Mouse (Mus musculus) midbrain, embryonic 13.5 days (tissue): Measurements from ENCODE around the gene Ska2. TPM values are rescaled to one million over a fixed set of nuclear protein-coding genes. Genes with fewer than 3 reads are reported as not detected.

Source experiments
- ATAC-seq: fragments of 200-750 bp; cut with Nextera tagmentation; 2 replicates; pipeline ENCODE4 v1.8.0; 2017; ENCODE audit warnings: mild to moderate bottlenecking, moderate TSS enrichment, moderate library complexity
- H3K27ac ChIP-seq: fragments of 300-500 bp; sonication (generic); 2 replicates; pipeline ENCODE4 v1.5.1; 2015; ENCODE audit warnings: inconsistent platforms, mild to moderate bottlenecking, moderate library complexity
- H3K27me3 ChIP-seq: fragments of 300-500 bp; sonication (generic); 2 replicates; pipeline ENCODE4 v1.6.1; 2015; ENCODE audit warnings: mild to moderate bottlenecking, inconsistent platforms
- H3K36me3 ChIP-seq: fragments of 300-500 bp; sonication (generic); 2 replicates; pipeline ENCODE4 v1.6.1; 2015; ENCODE audit warnings: mild to moderate bottlenecking, inconsistent platforms
- H3K4me1 ChIP-seq: fragments of 300-500 bp; sonication (generic); replicated peaks from 2 replicates; pipeline ENCODE4 v1.6.1; 2015; ENCODE audit warnings: inconsistent platforms
- H3K4me2 ChIP-seq: fragments of 300-500 bp; sonication (generic); replicated peaks from 2 replicates; pipeline ENCODE4 v1.6.1; 2015; ENCODE audit warnings: moderate library complexity, mild to moderate bottlenecking, inconsistent platforms
- H3K4me3 ChIP-seq: fragments of 300-500 bp; sonication (generic); replicated peaks from 2 replicates; pipeline ENCODE4 v1.5.1; 2015; ENCODE audit warnings: mild to moderate bottlenecking, inconsistent platforms
- H3K9ac ChIP-seq: fragments of 300-500 bp; sonication (generic); replicated peaks from 2 replicates; pipeline ENCODE4 v1.6.1; 2015; ENCODE audit warnings: mild to moderate bottlenecking, inconsistent platforms
- H3K9me3 ChIP-seq: fragments of 300-500 bp; sonication (generic); 2 replicates; pipeline ENCODE4 v1.6.1; 2016; ENCODE audit warnings: mild to moderate bottlenecking, inconsistent platforms
- whole genome bisulfite sequencing: fragments of 180-500 bp; shearing (Covaris S2); methylation state at CpG from one replicate; pipeline ENCODE4 v1.1.7; 2015; 5-methylcytosine and 5-hydroxymethylcytosine counted together
- polyA plus RNA-seq: library from polyadenylated mRNA; unstranded; fragments of >200 nt; fragmentation: Nextera tagmentation; extraction: Ambion mirVana; gene quantifications from 2 replicates; pipeline ENCODE4 v1.2.1, GENCODE M21; 2015

Gene Ska2
- polyA plus RNA-seq, result 73.5 and 79.9 TPM in 2 replicates

GRCm38 (mm10) chr11:87108755-87109518, at the start of gene Ska2:
Gene Ska2 (plus strand): TSS chr11:87109234.
- H3K27me3 ChIP-seq, result no peaks in the 10 kb centered on the region
- ATAC-seq, result peak; percentile 100
- H3K9me3 ChIP-seq, result no peaks in the 10 kb centered on the region
- WGBS, result under 1% methylated on average over 40 of the region's 40 CpGs
- peak within 1 kb of the TSS; percentile 95 for H3K9ac ChIP-seq
- peak within 1 kb of the TSS; percentile 87 for H3K4me3 ChIP-seq
- peaks cover 21% of the 10 kb centered on the region for H3K36me3 ChIP-seq
- H3K4me2 ChIP-seq, result peak within 1 kb of the TSS; percentile 74
- peak within 1 kb of the TSS; percentile 93 for H3K27ac ChIP-seq
- peaks cover 40% of the 10 kb centered on the region for H3K4me1 ChIP-seq

GRCm38 (mm10) chr11:87060410-87060809, 48.6 kb upstream of the Ska2 start:
- Histone ChIP-seq H3K4me3 (no peak overlapping the region), H3K4me1 (peaks cover 4% of the 10 kb centered on the region; the same call in 1 of the 2 replicates), H3K9me3 (no peaks in the 10 kb centered on the region), H3K27ac (no peak overlapping the region), H3K36me3 (peaks cover 80% of the 10 kb centered on the region), H3K4me2 (no peak overlapping the region), H3K9ac (no peak overlapping the region), H3K27me3 (no peaks in the 10 kb centered on the region)
- ATAC-seq, result no peak
- WGBS, result 100% methylated on average over 2 of the region's 2 CpGs

DNA sequence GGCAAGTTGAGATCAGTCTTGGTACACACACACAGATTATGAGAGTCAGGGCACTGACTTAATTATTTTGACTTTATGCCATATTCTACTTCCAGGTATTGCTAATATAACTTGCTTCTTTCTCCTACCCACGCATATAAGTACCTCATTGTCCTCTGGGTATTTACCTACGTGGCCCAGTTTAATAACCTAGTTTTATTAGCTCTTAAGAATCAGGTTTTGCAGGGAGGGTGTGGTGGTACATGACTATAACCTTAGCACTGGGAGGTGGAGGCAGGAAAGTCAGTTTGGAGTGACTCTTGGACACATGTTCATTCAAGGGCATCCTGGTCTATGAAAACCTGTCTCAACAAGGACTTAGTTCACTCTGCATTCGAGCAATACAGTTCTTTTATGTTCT, 46.9 kb upstream of the Ska2 start:
- Histone ChIP-seq H3K4me3 (no peak overlapping the region), H3K9ac (no peak overlapping the region), H3K4me2 (no peak overlapping the region), H3K27me3 (no peaks in the 10 kb centered on the region), H3K9me3 (no peaks in the 10 kb centered on the region), H3K36me3 (peaks cover 63% of the 10 kb centered on the region), H3K27ac (no peak overlapping the region), H3K4me1 (peaks cover 4% of the 10 kb centered on the region; the same call in 1 of the 2 replicates)
- no peak for ATAC-seq
- WGBS, result 80% methylated on average over 3 of the region's 3 CpGs

GRCm38 (mm10) chr11:87073343-87073865, 35.6 kb upstream of the Ska2 start:
- H3K4me2 ChIP-seq, result peak overlapping the region; percentile 57
- under 1% methylated on average over 24 of the region's 24 CpGs for WGBS

DNA sequence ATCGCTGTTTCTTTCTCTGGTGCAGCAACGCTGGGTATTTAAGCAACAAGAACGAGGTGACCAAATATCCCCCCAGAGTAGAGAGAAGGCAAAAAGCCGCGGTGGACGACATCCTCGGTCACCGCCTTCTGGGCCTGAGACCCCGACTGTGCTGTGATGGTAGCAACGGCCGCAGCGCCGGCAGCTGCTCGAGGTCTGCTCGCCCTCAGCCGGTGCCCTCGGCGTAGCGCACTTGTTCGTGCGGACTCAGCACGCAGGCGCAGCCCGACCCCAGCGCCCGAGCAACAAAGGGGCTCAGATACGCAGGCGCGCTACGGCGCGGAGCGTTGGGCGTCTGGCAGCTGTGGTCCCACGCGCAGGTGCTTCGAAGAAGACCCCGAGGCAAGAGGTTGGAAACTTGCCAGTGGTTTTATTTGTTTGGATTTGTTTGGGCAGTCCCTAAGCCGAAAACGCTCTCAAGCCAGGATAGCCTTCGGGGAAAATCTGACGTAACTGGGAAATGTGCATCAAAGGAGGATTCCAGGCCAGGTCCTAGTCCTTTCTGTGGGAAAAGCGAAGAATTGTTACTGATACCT, 35.1 kb upstream of the Ska2 start, which contains the start of gene Gdpd1:
Gene Gdpd1 (minus strand): TSS at position 197 of the 575 bp plus-strand sequence.
- no peaks in the 10 kb centered on the region for H3K9me3 ChIP-seq
- peak within 1 kb of the TSS; percentile 72 for H3K4me3 ChIP-seq
- peaks cover 23% of the 10 kb centered on the region for H3K36me3 ChIP-seq
- WGBS, result under 1% methylated on average over 43 of the region's 43 CpGs
- peak within 1 kb of the TSS; percentile 91 for H3K9ac ChIP-seq
- peak within 1 kb of the TSS; percentile 98 for H3K27ac ChIP-seq
- H3K27me3 ChIP-seq, result no peaks in the 10 kb centered on the region
- H3K4me2 ChIP-seq, result peak within 1 kb of the TSS; percentile 57
- H3K4me1 ChIP-seq, result peaks cover 39% of the 10 kb centered on the region
- peak; percentile 97 for ATAC-seq

More at GRCm38 (mm10) chr11:87073343-87073865, 35.6 kb upstream of the Ska2 start:
- peaks cover 17% of the 10 kb centered on the region for H3K36me3 ChIP-seq
- peak; percentile 84 for ATAC-seq
- H3K4me3 ChIP-seq, result peak overlapping the region; percentile 72
- peak overlapping the region; percentile 91 for H3K9ac ChIP-seq
- H3K27ac ChIP-seq, result peak overlapping the region; percentile 98
- no peaks in the 10 kb centered on the region for H3K9me3 ChIP-seq
- no peaks in the 10 kb centered on the region for H3K27me3 ChIP-seq
- peaks cover 44% of the 10 kb centered on the region for H3K4me1 ChIP-seq

GRCm38 (mm10) chr11:87083712-87084111, 25.3 kb upstream of the Ska2 start:
- H3K4me1 ChIP-seq, result peaks cover 37% of the 10 kb centered on the region
- H3K9me3 ChIP-seq, result no peaks in the 10 kb centered on the region
- no peak overlapping the region for H3K27ac ChIP-seq
- no peaks in the 10 kb centered on the region for H3K27me3 ChIP-seq
- H3K4me2 ChIP-seq, result no peak overlapping the region
- 84% methylated on average over 1 of the region's 1 CpGs for WGBS
- H3K36me3 ChIP-seq, result peaks cover 49% of the 10 kb centered on the region
- H3K9ac ChIP-seq, result no peak overlapping the region
- no peak for ATAC-seq
- no peak overlapping the region for H3K4me3 ChIP-seq

- Histone ChIP-seq H3K27me3 (no peaks in the 10 kb centered on the region), H3K4me2 (peak overlapping the region; percentile 98), H3K9me3 (no peaks in the 10 kb centered on the region), H3K4me3 (peak overlapping the region; percentile 96), H3K4me1 (peaks cover 37% of the 10 kb centered on the region), H3K27ac (no peak overlapping the region), H3K36me3 (peaks cover 34% of the 10 kb centered on the region), H3K9ac (peak overlapping the region; percentile 91)
- ATAC-seq, result no peak
- WGBS, result 92% methylated on average over 13 of the region's 13 CpGs
Measured at GRCm38 (mm10) chr11:87085461-87085860, 23.6 kb upstream of the Ska2 start.

DNA sequence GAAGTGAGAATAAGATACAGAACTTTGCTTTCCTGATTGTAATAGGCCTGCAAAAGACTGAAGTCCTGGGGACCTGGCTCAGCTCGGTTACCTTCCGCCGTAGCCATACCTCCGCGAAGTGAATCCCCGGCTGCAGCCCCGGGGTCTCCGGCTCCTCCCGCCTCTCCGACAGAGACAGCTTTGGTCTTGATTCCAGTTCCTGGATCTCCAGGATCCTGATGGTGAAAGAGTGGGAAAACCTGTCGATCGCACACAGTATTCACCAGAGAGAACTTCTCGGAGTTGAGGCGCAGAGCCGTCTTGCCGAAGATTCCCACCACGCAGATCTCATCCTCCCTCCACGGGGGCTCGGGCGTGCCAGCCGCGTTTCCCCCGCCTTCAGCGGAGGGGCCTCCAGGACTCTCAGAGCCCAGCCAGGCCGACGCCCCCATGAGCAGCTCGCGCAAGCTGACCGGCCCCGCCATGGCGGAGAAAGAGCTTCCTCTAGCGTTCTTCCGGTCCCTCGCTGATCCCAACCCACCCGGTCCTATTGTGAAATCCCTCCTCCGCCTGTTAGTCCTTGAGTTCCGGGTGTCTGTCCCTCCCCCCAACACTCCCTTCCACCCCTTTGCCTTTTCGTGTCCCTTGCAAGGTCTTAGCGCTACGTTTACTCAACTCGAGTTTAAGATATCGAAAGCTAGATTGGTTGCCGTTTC, 22.6 kb upstream of the Ska2 start, which contains the start of gene Smg8:
Gene Smg8 (minus strand): TSS at position 485 of the 695 bp plus-strand sequence.
- H3K4me2 ChIP-seq, result peak within 1 kb of the TSS; percentile 98
- peaks cover 33% of the 10 kb centered on the region for H3K36me3 ChIP-seq
- peak; percentile 95 for ATAC-seq
- H3K27ac ChIP-seq, result peak within 1 kb of the TSS; percentile 74
- WGBS, result under 1% methylated on average over 43 of the region's 43 CpGs
- H3K9ac ChIP-seq, result peak within 1 kb of the TSS; percentile 91
- H3K4me3 ChIP-seq, result peak within 1 kb of the TSS; percentile 96
- no peaks in the 10 kb centered on the region for H3K9me3 ChIP-seq
- H3K27me3 ChIP-seq, result no peaks in the 10 kb centered on the region
- peaks cover 37% of the 10 kb centered on the region for H3K4me1 ChIP-seq

DNA sequence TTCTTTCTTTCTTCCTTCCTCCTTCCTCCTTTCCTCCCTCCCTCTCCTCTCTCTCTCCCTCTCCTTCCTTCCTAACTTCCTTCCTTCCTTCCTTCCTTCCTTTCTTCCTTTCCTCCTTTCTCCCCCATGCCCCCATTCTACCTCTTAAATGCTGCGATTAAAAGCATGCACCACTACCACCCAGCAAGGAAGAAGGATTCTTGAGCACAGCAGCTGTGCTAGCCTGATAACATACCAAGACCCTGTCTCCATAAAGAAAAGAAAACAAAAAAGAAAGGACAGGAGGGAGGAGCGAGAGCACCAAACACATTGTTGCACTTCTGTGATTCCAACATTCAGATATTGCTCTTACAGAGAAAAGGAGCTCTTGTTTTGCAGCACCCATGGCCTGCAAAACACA, 21.9 kb upstream of the Ska2 start:
- no peak overlapping the region for H3K27ac ChIP-seq
- ATAC-seq, result no peak
- peak overlapping the region; percentile 96 for H3K4me3 ChIP-seq
- WGBS, result 82% methylated on average over 2 of the region's 2 CpGs
- H3K36me3 ChIP-seq, result peaks cover 34% of the 10 kb centered on the region
- peaks cover 33% of the 10 kb centered on the region for H3K4me1 ChIP-seq
- no peaks in the 10 kb centered on the region for H3K27me3 ChIP-seq
- no peaks in the 10 kb centered on the region for H3K9me3 ChIP-seq
- H3K9ac ChIP-seq, result peak overlapping the region; percentile 91
- peak overlapping the region; percentile 98 for H3K4me2 ChIP-seq

- peak within 1 kb of the TSS; percentile 95 for H3K9ac ChIP-seq
- peak within 1 kb of the TSS; percentile 87 for H3K4me3 ChIP-seq
- H3K36me3 ChIP-seq, result peaks cover 24% of the 10 kb centered on the region
- no peak for ATAC-seq
- peaks cover 36% of the 10 kb centered on the region for H3K4me1 ChIP-seq
- H3K27ac ChIP-seq, result peak within 1 kb of the TSS; percentile 93
- no peaks in the 10 kb centered on the region for H3K9me3 ChIP-seq
- peak within 1 kb of the TSS; percentile 74 for H3K4me2 ChIP-seq
- H3K27me3 ChIP-seq, result no peaks in the 10 kb centered on the region
- WGBS, result under 1% methylated on average over 14 of the region's 14 CpGs
Measured at GRCm38 (mm10) chr11:87108409-87108754, 652 bp upstream of the Ska2 start, which contains the start of gene Prr11. Gene Prr11 (minus strand): TSS chr11:87108708.

GRCm38 (mm10) chr11:87109519-87110171, 611 bp downstream of the Ska2 start:
- ATAC-seq, result no peak
- WGBS, result 0% methylated on average over 41 of the region's 42 CpGs
- Histone ChIP-seq H3K36me3 (peaks cover 15% of the 10 kb centered on the region), H3K4me1 (peaks cover 43% of the 10 kb centered on the region), H3K9me3 (no peaks in the 10 kb centered on the region), H3K4me2 (peak overlapping the region; percentile 74), H3K4me3 (peak overlapping the region; percentile 87), H3K27ac (peak overlapping the region; percentile 93), H3K27me3 (no peaks in the 10 kb centered on the region), H3K9ac (peak overlapping the region; percentile 95)
